Mouse (Mus musculus) CH12.LX (cell line): ENCODE results near the gene Pik3r6. TPM values are rescaled to one million over a fixed set of nuclear protein-coding genes. Genes with fewer than 3 reads are reported as not detected.

Experiments used
- DNase-seq: peaks from one replicate; pipeline ENCODE4 v3.0.0-alpha.2; 2013; ENCODE audit errors: extremely low read depth
- H3K27ac ChIP-seq: 2 replicates; pipeline ENCODE4 v1.5.1; 2012; ENCODE audit warnings: low read depth, mild to moderate bottlenecking, control low read depth, moderate library complexity; ENCODE audit not compliant: insufficient read depth
- H3K27me3 ChIP-seq: replicated peaks from 2 replicates; pipeline ENCODE3; 2012; ENCODE audit warnings: inconsistent platforms
- H3K36me3 ChIP-seq, 2 experiments: replicated peaks in 1 of 2; 2 replicates each; pipeline versions ENCODE3 to v1.6.1; 2012; ENCODE audit warnings: inconsistent platforms in 1 of 2, low read length in 1 of 2, mild to moderate bottlenecking in 1 of 2, mixed read lengths in 1 of 2, moderate library complexity in 1 of 2; ENCODE audit not compliant: control insufficient read depth in 1 of 2, insufficient read depth in 1 of 2
- H3K4me1 ChIP-seq, 2 experiments: 2 replicates each; pipeline ENCODE4 v1.6.1; 2012; ENCODE audit warnings: inconsistent platforms in 1 of 2, moderate library complexity in 1 of 2; ENCODE audit not compliant: insufficient read depth in 2 of 2, control insufficient read depth in 1 of 2
- H3K4me2 ChIP-seq: 2 replicates; pipeline ENCODE4 v1.6.1; 2012; ENCODE audit warnings: low read depth, mild to moderate bottlenecking, control low read depth; ENCODE audit not compliant: poor library complexity, insufficient read depth, severe bottlenecking
- H3K4me3 ChIP-seq, 3 experiments: fragments of 150-350 bp in 1 of 3; sonication (generic) in 1 of 3; replicated peaks in 1 of 3; 2 replicates each; pipeline versions ENCODE3 to v1.5.1; 2011 to 2012; ENCODE audit warnings: low read depth in 2 of 3, low read length in 2 of 3, mild to moderate bottlenecking in 2 of 3, moderate library complexity in 2 of 3, control low read depth in 1 of 3, improper control_type of control experiment in 1 of 3, inconsistent platforms in 1 of 3, mixed read lengths in 1 of 3; ENCODE audit not compliant: poor library complexity in 1 of 3
- H3K79me2 ChIP-seq: replicated peaks from 2 replicates; pipeline ENCODE4 v1.6.1; 2012; ENCODE audit warnings: mild to moderate bottlenecking, moderate library complexity; ENCODE audit not compliant: control insufficient read depth, poor library complexity, insufficient read depth, severe bottlenecking; ENCODE audit errors: extremely low read depth
- H3K9ac ChIP-seq: 2 replicates; pipeline ENCODE4 v1.6.1; 2012; ENCODE audit warnings: low read depth, mild to moderate bottlenecking, control low read depth, moderate library complexity; ENCODE audit not compliant: insufficient read depth
- H3K9me3 ChIP-seq: replicated peaks from 2 replicates; pipeline ENCODE3; 2012; ENCODE audit warnings: low read length, inconsistent platforms, mixed read lengths
- CHD1 ChIP-seq: IDR thresholded peaks from 2 replicates; pipeline ENCODE4 v1.6.1; 2012; ENCODE audit warnings: low read depth, low read length, improper control_type of control experiment, inconsistent platforms
- CTCF ChIP-seq, 2 experiments: IDR thresholded peaks in 1 of 2; conservative IDR thresholded peaks in 1 of 2; 2 replicates each; pipeline ENCODE4 v1.5.1; 2011 to 2012; ENCODE audit warnings: low read depth in 2 of 2, low read length in 2 of 2, improper control_type of control experiment in 1 of 2, inconsistent platforms in 1 of 2, mild to moderate bottlenecking in 1 of 2, moderate library complexity in 1 of 2
- E2F4 ChIP-seq: IDR thresholded peaks from 2 replicates; pipeline ENCODE4 v1.6.1; 2011; ENCODE audit warnings: low read depth, low read length, improper control_type of control experiment; ENCODE audit not compliant: insufficient replicate concordance
- ELF1 ChIP-seq: IDR thresholded peaks from 2 replicates; pipeline ENCODE4 v1.6.1; 2014; ENCODE audit warnings: low read depth, mild to moderate bottlenecking, inconsistent platforms, low read length, improper control_type of control experiment
- EP300 ChIP-seq: IDR thresholded peaks from 2 replicates; pipeline ENCODE4 v1.6.1; 2011; ENCODE audit warnings: low read length, improper control_type of control experiment
- ETS1 ChIP-seq: conservative IDR thresholded peaks from 2 replicates; pipeline ENCODE4 v1.6.1; 2012; ENCODE audit warnings: low read depth, mild to moderate bottlenecking, inconsistent platforms, low read length, improper control_type of control experiment, moderate library complexity
- HCFC1 ChIP-seq: IDR thresholded peaks from 2 replicates; pipeline ENCODE4 v1.6.1; 2012; ENCODE audit warnings: low read depth, mild to moderate bottlenecking, inconsistent platforms, low read length, improper control_type of control experiment
- JUN ChIP-seq: IDR thresholded peaks from 2 replicates; pipeline ENCODE4 v1.6.1; 2011; ENCODE audit warnings: low read depth, mild to moderate bottlenecking, low read length, improper control_type of control experiment, moderate library complexity; ENCODE audit not compliant: insufficient read depth
- KAT2A ChIP-seq: IDR thresholded peaks from 2 replicates; pipeline ENCODE4 v1.6.1; 2012; ENCODE audit warnings: low read length, improper control_type of control experiment, inconsistent platforms; ENCODE audit not compliant: insufficient replicate concordance
- MEF2A ChIP-seq: IDR thresholded peaks from 2 replicates; pipeline ENCODE4 v1.6.1; 2014; ENCODE audit warnings: low read depth, mild to moderate bottlenecking, inconsistent platforms, low read length, improper control_type of control experiment, borderline replicate concordance
- MXI1 ChIP-seq: IDR thresholded peaks from 2 replicates; pipeline ENCODE4 v1.6.1; 2011; ENCODE audit warnings: mild to moderate bottlenecking, low read depth, low read length, improper control_type of control experiment
- NELFE ChIP-seq: IDR thresholded peaks from 2 replicates; pipeline ENCODE4 v1.6.1; 2011; ENCODE audit warnings: low read depth, low read length, improper control_type of control experiment
- NRF1 ChIP-seq: IDR thresholded peaks from 2 replicates; pipeline ENCODE4 v1.6.1; 2014; ENCODE audit warnings: low read depth, mild to moderate bottlenecking, inconsistent platforms, low read length, improper control_type of control experiment, moderate library complexity
- POLR2A ChIP-seq: IDR thresholded peaks from 2 replicates; pipeline ENCODE4 v1.6.1; 2011; ENCODE audit warnings: low read depth, mild to moderate bottlenecking, improper control_type of control experiment, low read length
- SIN3A ChIP-seq: IDR thresholded peaks from 2 replicates; pipeline ENCODE4 v1.6.1; 2012; ENCODE audit warnings: low read length, improper control_type of control experiment, inconsistent platforms
- TCF12 ChIP-seq: IDR thresholded peaks from 2 replicates; pipeline ENCODE4 v1.6.1; 2014; ENCODE audit warnings: low read depth, mild to moderate bottlenecking, inconsistent platforms, low read length, improper control_type of control experiment
- UBTF ChIP-seq: IDR thresholded peaks from 2 replicates; pipeline ENCODE4 v1.6.1; 2012; ENCODE audit warnings: low read depth, mild to moderate bottlenecking, inconsistent platforms, low read length, improper control_type of control experiment, moderate library complexity
- ZC3H11A ChIP-seq: IDR thresholded peaks from 2 replicates; pipeline ENCODE4 v1.6.1; 2012; ENCODE audit warnings: low read depth, mild to moderate bottlenecking, inconsistent platforms, low read length, improper control_type of control experiment
- ZMIZ1 ChIP-seq: IDR thresholded peaks from 2 replicates; pipeline ENCODE4 v1.6.1; 2012; ENCODE audit warnings: low read depth, mild to moderate bottlenecking, inconsistent platforms, low read length, improper control_type of control experiment
- ZNF384 ChIP-seq: IDR thresholded peaks from 2 replicates; pipeline ENCODE4 v1.6.1; 2012; ENCODE audit warnings: low read depth, low read length, improper control_type of control experiment, inconsistent platforms
- dilution Hi-C: fragments of 300-500 bp; cut with MboI; formaldehyde crosslinking; loops from 2 replicates; pipeline ENCODE4 v1.14.3; 2020; ENCODE audit warnings: low sequenced_read_pairs; ENCODE audit not compliant: extremely low pct_unique_long_range_greater_than_20kb, extremely low pct_ligation_motif_present
- in situ Hi-C: fragments of 300-500 bp; cut with MboI; formaldehyde crosslinking; loops from 3 replicates; pipeline ENCODE4 v1.14.3; 2019; ENCODE audit warnings: low sequenced_read_pairs, low pct_ligation_motif_present, low pct_unique_long_range_greater_than_20kb, mixed read lengths
- polyA plus RNA-seq: library from polyadenylated mRNA; unstranded; fragments of >175 nt; gene quantifications from 2 replicates; pipeline ENCODE4 v1.2.1, GENCODE M21; 2012; ENCODE audit warnings: low read depth; ENCODE audit not compliant: insufficient read length
- total RNA-seq, 2 experiments: library from RNA; depleted of rRNA; stranded (reverse); fragments of 300-350 nt in 1 of 2; fragments of >200 nt in 1 of 2; gene quantifications; 2 replicates each; pipeline ENCODE4 v1.2.3; 2012 to 2014

Pik3r6 gene
- total and polyA plus RNA-seq, 3 experiments, result 82.9 to 90.2 (median 88.4) TPM

- H3K9me3 ChIP-seq, result no peaks in the 10 kb centered on the region
- DNase-seq, result peak; percentile 66
- in situ Hi-C loops, result no loop called here
- H3K4me1 ChIP-seq, result peaks cover 9 to 61% of the 10 kb centered on the region in 2 experiments
- H3K79me2 ChIP-seq, result no peaks in the 10 kb centered on the region
- H3K9ac ChIP-seq, result no peak overlapping the region
- H3K27ac ChIP-seq, result peak overlapping the region; percentile 35; the same call in 1 of the 2 replicates
- peaks cover 70 to 87% of the 10 kb centered on the region in 2 experiments for H3K36me3 ChIP-seq
- H3K4me2 ChIP-seq, result no peak overlapping the region
- no peaks in the 10 kb centered on the region for H3K27me3 ChIP-seq
- dilution Hi-C loops, result no loop called here
- H3K4me3 ChIP-seq, result no peak overlapping the region
- TF ChIP-seq SIN3A (0 out of 2 replicates have a peak, but pooled peaks have one; percentile 5), ZC3H11A (no peak), ZNF384 (no peak), HCFC1 (no peak), E2F4 (no peak), UBTF (no peak), ETS1 (peak; percentile 26; the same call in 1 of the 2 replicates), EP300 (peak; percentile 56)
These were observed 42.9 kb downstream of the Pik3r6 start for GRCm38 (mm10) chr11:68545682-68546222.

GRCm38 (mm10) chr11:68547484-68547883 lies 44.7 kb downstream of the Pik3r6 start:
- Histone ChIP-seq H3K27ac (no peak overlapping the region), H3K27me3 (no peaks in the 10 kb centered on the region), H3K4me1 (peaks cover 9 to 66% of the 10 kb centered on the region in 2 experiments), H3K4me2 (no peak overlapping the region), H3K4me3 (no peak overlapping the region), H3K79me2 (no peaks in the 10 kb centered on the region), H3K9ac (no peak overlapping the region), H3K36me3 (peaks cover 78 to 92% of the 10 kb centered on the region in 2 experiments), H3K9me3 (no peaks in the 10 kb centered on the region)
- in situ Hi-C loops, result no loop called here
- TF ChIP-seq MEF2A (no peak), TCF12 (no peak), E2F4 (no peak), MXI1 (no peak), POLR2A (no peak), ELF1 (no peak), NELFE (no peak), JUN (no peak), KAT2A (no peak), CHD1 (no peak), NRF1 (no peak), ZMIZ1 (no peak), ZC3H11A (no peak), CTCF (conservative IDR thresholded peaks at IDR 0.05 in 1 of 2, IDR thresholded peaks at IDR 0.05 in 1 of 2; ENCODE audit: low read depth in 2 of 2, low read length in 2 of 2) (no peak), UBTF (no peak)
- no peak for DNase-seq
- dilution Hi-C loops, result no loop called here
